Mouse (Mus musculus) layer of hippocampus, postnatal 36 days (tissue): ENCODE data around the gene Slit1. TPM values are rescaled to one million over a fixed set of nuclear protein-coding genes. Genes with fewer than 3 reads are reported as not detected.
A peak's percentile ranks its signal among the peaks of the same experiment; 100 is the strongest.

ENCODE experiments used
- DNase-seq, 2 experiments: peaks; one replicate each; pipeline ENCODE4 v3.0.0; 2022
- total RNA-seq, 2 experiments: library from RNA; stranded (reverse); gene quantifications; 2 replicates each; pipeline ENCODE4 v1.2.3; 2021

The Slit1 gene
- total RNA-seq, 2 experiments from 2014 or later = 212 to 242 TPM

DNA sequence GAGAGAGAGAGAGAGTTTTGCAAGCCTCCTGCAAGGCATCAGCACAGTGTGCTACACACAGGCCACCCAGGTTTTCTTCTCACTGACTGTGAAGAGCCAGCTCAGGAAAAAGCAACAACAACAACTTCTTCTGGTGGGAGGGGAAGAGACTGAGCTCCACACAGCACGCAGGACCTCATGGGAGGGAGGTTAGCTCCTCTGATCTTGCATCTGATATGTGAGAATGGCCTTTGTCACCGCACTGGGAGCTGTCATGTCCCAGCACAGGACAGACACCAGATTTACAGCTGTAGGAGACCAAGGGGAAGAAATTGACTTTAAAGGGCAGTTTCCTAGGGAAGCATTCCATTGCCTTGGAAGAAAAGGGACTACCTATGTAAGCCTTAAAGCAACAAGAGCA is 20.1 kb downstream of the Slit1 start:
- no peak for DNase-seq

DNA sequence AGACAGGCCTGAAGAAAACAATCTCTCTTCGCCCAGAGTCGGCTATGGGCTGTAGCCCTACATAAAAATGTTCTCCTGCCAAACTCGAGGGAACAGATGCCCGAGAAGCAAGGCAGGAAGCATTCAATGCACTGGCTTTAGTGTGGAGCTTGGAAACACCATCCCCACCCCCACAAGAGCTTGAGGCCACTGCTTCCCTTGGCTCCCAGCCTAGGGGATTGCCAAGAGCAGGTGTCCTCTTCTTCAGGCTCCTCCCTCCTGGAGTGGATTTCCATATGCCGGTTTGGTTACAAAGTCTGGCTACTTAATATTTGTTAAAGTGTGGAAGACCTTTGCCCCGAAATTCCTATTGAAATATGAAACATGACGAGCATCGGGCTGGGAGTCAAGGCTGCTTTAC is 24.0 kb downstream of the Slit1 start:
- DNase-seq = no peak

DNA sequence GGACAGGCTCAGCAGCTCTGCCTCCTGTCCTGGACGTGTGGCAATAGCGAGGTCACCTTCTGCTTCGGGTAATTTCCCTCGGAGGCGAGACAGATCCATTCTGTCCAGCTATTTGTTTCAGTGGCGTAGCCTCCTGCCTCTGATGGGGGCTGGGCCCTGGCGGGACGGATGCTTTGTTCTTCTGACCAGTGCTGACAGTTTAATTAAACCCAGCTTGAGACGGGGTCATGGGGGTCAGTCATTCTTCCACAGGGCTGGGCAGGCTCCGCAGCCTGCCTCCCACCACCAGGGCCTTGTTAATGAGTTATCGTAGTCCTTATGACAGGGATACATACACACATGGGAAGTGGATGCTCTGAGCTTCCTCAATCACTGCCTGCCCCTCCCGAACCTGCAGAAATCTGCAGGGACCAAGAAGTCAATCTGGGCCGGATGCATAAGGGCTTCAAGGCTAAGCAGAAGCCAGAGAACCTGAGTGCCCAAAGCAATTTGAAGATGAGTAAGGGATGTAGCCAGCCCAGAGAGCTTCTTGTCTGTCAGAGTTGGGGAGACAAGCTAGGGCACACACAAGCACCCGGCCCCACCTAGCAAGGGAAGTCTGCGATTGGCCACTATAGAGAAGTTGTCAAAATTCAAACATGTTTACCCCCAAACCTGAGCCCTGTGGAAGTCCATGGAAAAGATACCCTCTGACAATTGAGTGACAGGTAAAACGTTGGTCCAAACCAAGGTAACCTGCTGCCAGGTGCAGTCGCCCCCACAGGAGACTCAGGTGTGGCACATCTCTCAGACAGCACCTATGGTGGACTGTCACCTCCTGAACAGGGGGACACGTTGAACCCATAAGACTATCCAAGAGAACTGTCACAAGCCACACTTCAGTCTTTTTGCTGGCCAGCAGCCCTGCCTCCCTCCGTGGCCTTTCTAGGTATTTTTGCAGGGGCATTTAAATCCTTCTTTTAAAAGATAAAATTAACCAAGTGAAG is 26.9 kb downstream of the Slit1 start:
- no peak for DNase-seq

DNA sequence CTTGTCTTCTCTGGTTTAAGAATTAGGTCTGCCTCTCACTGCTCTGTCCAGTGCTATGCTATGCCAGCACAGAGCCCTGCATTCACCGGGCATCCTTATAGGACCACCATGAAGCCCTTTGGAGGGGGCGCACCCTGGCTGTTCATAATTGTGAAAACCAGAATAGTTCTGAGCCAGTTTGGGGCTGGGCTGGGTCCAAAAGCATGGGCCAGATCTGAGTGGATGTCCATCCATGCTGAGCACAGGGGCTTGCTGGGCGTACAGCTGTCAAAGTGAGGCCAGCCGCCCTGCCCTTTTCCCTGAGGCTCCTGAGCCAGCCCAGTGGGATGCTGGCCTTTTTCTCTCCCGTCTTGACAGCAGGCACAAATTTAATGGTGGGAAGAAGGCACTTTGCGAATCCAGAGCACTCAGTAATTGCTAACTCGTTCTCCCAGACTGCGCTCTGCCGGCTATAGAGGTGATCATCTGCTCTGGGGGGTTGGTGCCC is 29.0 kb downstream of the Slit1 start:
- DNase-seq = no peak

DNA sequence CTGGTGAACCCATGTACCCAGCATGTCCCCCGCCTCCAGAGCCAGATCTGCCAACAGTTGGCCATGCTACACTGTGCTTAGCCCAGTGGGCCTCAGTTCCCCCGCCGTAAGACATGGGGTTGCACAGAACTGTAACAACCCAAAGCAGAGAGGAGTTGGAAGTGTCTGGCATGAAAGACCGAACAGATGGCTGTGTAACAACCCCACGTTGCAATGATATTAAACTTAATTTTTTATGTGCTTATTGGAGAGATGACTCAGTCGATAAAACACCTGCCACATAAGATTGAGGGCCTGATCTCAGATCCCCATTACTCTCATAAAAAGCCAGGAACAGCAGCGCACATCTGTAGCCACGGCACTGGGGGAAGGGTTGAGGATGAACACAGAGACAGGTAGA is 30.6 kb downstream of the Slit1 start:
- no peak for DNase-seq

GRCm38 (mm10) chr19:41711665-41712064 is 31.8 kb downstream of the Slit1 start:
- no peak for DNase-seq

- no peak for DNase-seq
Measured at GRCm38 (mm10) chr19:41709497-41710165, 33.8 kb downstream of the Slit1 start.

- no peak for DNase-seq
Measured at GRCm38 (mm10) chr19:41707850-41708249, 35.6 kb downstream of the Slit1 start.

DNA sequence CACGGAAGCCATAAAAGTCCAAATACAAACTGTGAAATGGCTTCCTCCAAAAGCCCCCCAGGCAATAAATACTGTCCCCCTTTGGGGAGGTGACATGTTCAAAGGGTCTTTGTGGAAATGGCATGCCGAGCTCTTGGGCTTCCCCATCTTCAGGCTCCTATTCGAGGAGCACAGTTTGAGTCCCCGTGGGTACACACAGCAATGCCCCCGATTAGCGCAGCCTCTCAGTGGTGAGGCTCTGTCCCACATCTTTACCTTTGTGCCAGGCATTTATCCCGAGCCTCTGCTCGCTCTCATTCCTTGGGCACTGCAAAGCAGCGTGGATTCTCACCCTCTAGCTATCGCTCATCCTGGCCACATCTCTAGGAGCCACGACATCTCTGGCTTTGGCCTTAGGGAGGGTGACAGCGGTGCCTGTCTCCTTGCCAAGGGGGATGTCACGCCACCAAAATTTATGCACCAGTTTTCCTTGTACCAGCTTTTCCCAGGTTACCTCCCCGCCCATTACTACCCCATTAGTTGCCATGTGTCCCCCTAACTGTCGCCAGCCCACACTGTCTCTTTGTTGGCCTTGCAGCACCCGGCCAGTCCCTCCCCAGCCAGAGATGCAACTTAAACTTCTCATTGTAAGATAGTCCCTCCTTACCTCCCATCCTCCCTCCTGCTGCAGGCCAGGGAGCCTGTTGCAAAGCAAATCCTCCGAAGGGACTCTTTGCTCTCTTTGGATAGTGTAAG is 37.2 kb downstream of the Slit1 start:
- DNase-seq = no peak

DNA sequence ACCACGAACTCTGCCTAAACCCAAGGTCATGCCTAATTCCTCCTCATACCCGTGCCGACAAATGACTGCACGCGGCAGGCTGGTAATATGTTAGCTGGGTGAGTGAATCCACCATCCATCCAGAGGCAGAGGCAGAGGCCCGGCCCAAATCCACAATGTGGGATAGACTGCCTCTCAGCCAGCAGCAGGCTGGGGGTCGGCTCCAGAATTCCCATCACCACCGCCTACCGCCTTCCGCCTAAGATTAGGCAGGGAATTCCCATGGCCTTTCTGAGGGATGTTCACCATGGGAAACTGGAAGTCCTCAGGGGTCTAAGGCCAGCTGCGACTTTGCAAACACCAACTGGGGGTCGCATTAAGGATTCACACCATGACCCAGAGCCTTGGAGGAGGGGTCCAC is 38.0 kb downstream of the Slit1 start:
- DNase-seq = no peak

GRCm38 (mm10) chr19:41702638-41703037 is 40.8 kb downstream of the Slit1 start:
- no peak for DNase-seq

GRCm38 (mm10) chr19:41698857-41699424 is 44.5 kb downstream of the Slit1 start:
- no peak for DNase-seq

- DNase-seq = no peak
Measured at GRCm38 (mm10) chr19:41697807-41698515, 45.5 kb downstream of the Slit1 start.

GRCm38 (mm10) chr19:41697111-41697806 is 46.2 kb downstream of the Slit1 start:
- DNase-seq = peak; percentile 84 to 87

GRCm38 (mm10) chr19:41696443-41696842 is 47.0 kb downstream of the Slit1 start:
- no peak for DNase-seq

DNA sequence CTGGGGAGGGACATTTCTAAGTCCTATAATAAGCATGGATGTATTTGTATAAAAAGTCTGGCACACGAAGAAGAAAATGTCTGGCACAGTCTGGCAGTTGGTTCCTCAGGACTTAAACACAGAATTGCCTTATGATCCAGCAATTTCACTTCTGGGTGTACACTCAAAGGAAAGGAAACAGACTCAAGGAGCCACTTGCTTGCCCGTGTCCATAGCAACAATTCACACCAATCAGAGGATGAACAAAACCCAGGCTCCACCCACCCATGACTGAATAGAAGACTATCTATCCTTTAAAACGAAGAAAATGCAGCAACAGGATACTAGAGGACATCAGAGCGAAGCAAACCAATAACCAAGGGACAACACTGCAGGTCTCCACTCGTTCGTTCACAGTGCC is 48.4 kb downstream of the Slit1 start:
- no peak for DNase-seq

- no peak for DNase-seq
Measured at GRCm38 (mm10) chr19:41694610-41695009, 48.9 kb downstream of the Slit1 start.

- DNase-seq = no peak
Measured at GRCm38 (mm10) chr19:41693727-41694126, 49.7 kb downstream of the Slit1 start.

DNA sequence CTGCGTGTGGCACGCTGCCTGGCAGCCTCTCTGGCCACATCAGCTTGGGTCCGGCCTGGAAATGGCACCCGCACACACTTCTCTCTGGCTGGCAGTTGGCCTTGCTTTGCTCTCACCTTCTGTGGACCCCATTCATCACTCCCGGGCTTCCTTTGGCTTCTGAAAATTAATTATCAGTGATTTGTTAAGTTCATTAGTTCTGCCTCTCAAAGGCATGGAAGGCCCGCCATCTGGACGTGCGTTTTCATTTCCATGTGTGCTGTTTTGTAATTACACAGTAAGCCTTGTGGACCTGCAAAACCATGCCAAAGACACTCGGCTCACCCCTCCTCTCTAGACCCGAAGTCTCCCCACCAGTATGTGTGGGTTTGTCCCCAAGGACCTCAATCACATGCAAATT is 53.4 kb downstream of the Slit1 start:
- no peak for DNase-seq

DNA sequence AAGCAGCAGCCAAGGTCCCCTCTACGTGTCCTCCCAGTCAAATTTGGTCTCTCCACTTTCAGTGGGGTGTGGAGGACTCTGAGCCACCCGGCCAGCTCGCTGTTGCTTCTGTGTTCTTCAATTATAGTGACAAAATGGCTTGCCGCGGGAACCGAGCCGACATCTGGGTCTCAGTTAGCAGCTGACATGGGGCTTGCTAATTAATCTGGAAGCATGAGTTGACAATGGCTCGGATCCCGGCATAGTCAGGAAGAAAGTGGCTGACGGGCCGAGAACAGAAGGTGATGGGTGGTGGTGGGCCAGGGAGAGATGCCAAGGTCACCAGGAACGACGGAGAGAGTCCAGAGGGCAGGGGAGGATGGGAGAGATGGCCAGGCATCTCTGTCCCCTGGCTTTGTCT is 55.2 kb downstream of the Slit1 start:
- DNase-seq = no peak

DNA sequence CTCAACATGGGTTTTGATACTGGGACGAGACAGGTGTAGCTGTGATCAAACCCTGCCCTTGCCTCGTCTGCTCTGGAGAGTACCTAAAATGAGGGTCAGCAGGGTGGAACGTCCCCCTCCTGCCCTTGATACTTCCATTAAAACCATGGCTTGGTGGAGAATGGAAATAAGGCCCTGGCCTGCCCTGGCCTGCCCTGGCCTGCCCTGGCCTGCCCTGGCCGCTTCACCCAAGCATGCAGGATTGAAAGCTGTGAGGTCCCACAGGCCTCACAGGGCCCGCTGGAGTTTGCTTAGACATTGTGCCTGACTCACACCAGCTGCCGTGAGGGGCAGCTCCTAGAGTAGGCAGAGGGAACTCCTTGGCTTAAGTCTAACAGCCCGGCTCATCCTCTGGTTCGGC is 55.6 kb downstream of the Slit1 start:
- DNase-seq = no peak
